Mouse (Mus musculus): ENCODE measurements at regions not wholly inside any gene's neighbourhood (a gene's known extent, or its start where the extent isn't known, plus 50 kb on each side); places are given as distances from the start of the nearest gene placed in this dataset.

DNA sequence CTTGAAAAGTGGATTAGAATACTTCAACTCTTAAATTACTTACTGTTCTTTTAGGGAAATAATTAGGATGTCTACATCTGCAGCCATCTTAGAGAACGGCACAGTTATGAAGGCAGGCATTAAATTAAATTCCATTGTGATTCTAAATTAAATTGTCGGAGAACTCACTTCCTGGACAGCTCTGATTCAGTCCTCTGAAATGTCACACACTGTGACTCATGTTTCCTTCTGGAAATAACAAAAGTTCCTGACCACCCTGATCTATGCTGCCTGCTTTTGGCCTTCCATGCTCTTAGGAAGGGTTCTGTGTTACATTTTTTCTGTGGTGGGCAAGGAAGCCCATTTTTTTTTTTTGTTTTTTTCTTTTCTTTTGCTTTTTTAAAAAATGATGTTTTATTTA is 401.1 kb downstream of the Tex13c3 start:
- DNase-seq (ENCODE audit: low read depth in 1 of 2, low spot score in 2 of 2), result no peak
